Mouse (Mus musculus): Measurements from ENCODE around the gene Sctr. TPM values are rescaled to one million over a fixed set of nuclear protein-coding genes. Genes with fewer than 3 reads are reported as not detected.
A peak's percentile ranks its signal among the peaks of the same experiment; 100 is the strongest.

Sctr gene
- total RNA-seq, 2 experiments from 2014 or later, result not detected

DNA sequence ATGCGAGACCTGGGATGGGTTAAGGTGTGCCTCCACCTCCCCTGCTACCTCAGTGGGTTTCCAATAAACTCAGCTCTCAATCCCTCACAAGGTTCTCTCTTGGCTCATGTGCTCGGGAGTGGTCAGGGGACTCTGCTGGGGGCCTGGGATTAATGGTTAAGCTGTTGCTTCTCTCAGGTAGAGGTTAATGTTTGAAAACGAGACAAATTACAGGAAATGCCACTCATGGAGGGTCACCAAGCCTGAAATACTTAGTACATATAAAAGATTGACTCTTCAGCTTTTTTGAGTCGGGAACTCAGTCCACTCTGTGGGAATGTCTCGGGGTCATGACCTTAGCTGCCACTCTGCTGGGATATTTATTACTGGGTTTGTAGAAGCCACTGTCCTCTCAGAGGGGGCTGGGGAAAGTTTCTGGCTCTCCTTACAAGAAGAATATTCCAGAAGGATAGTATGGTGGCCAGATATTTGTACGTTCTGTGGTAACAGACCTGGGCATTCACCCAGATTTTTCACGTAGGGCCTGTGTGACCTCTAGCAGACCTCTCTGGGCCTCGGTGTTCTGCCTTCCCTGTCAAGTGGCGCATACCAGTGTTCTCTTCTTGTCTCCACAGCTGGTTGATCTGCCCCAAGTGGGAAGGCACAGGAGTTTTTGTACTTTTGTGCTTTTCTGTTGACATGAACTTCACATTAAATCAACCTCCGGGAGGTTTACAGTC, 17.8 kb downstream of the Sctr start:
- ATAC-seq (replicated peaks; ENCODE audit: low FRiP score, low TSS enrichment, poor library complexity, severe bottlenecking), result no peak

GRCm38 (mm10) chr1:120025050-120025439, 18.4 kb downstream of the Sctr start:
- ATAC-seq (replicated peaks; ENCODE audit: low FRiP score, low TSS enrichment, poor library complexity, severe bottlenecking), result no peak

- no peak for ATAC-seq (replicated peaks; ENCODE audit: low FRiP score, low TSS enrichment, poor library complexity, severe bottlenecking)
These were observed 21.0 kb downstream of the Sctr start for GRCm38 (mm10) chr1:120027693-120028092.

DNA sequence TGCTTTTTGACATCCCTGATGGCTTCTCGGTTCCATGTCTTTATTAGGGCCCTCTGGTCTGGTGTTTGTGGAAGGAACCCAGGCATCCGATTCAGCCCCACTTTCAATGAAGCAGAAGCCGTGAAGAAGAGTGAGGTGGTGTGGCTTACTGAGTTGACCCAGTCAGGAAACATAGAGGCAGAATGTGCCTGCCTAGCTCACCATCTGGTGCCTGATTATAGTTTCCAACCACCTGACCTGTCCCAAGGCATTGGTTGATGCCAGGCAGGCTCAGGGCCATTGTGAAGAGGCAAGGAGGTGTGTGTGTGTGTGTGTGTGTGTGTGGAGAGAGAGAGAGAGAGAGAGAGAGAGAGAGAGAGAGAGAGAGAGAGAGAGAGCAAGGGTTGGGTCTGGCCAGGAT, 23.8 kb downstream of the Sctr start:
- no peak for ATAC-seq (replicated peaks; ENCODE audit: low FRiP score, low TSS enrichment, poor library complexity, severe bottlenecking)

- peak; percentile 94 for ATAC-seq (replicated peaks; ENCODE audit: low FRiP score, low TSS enrichment, poor library complexity, severe bottlenecking)
These were observed 26.2 kb downstream of the Sctr start for GRCm38 (mm10) chr1:120032804-120033468.

- no peak for ATAC-seq (replicated peaks; ENCODE audit: low FRiP score, low TSS enrichment, poor library complexity, severe bottlenecking)
These were observed 26.8 kb downstream of the Sctr start for GRCm38 (mm10) chr1:120033469-120033854.

DNA sequence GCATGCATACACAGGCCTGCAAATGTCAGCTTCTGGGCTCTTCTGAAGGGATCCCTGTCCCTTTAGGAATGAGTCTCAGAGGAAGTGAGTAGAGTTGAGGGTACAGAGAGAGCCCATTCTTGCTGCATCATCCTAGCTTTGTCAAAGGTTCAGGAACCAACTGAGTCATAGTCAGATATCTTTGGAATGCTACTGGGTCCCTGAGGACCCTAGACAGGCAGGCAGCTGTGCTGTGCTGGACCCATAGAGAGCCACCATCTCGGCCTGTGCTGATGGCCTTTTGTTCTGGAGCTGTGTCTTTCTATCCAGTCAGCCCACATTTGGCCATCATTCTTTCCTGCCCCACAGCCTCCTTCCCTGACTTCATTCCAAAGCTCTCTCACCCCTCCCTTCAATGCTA, 28.1 kb downstream of the Sctr start:
- ATAC-seq (replicated peaks; ENCODE audit: low FRiP score, low TSS enrichment, poor library complexity, severe bottlenecking), result no peak

DNA sequence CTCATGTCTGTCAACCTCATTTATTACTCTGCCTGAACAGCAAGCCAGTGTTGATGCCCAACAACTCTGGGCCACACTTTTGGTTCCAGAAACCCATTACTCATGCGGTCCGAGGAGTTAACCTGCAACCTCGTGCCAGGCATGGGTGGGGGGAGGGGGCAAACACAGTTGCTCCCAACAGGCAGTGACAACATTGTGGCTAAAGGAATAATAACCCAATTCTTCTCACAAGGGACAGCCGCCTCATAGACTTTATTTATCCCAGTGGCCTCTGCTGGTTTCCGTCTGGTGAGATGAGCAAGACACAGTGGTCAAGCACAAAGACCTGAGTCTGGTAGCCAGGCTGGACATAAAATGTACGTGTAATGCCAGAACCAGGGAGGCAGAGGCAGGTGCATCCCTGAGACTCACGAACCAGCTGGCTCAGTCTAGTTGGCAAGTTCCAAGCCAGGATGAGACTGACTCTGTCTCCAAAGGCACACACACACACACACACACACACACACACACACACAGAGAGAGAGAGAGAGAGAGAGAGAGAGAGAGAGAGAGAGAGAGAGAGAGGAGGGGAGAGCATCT, 28.9 kb downstream of the Sctr start:
- no peak for ATAC-seq (replicated peaks; ENCODE audit: low FRiP score, low TSS enrichment, poor library complexity, severe bottlenecking)

GRCm38 (mm10) chr1:120037021-120037683, 30.5 kb downstream of the Sctr start:
- ATAC-seq (replicated peaks; ENCODE audit: low FRiP score, low TSS enrichment, poor library complexity, severe bottlenecking), result no peak

GRCm38 (mm10) chr1:120038594-120038993, 31.9 kb downstream of the Sctr start:
- ATAC-seq (replicated peaks; ENCODE audit: low FRiP score, low TSS enrichment, poor library complexity, severe bottlenecking), result no peak

DNA sequence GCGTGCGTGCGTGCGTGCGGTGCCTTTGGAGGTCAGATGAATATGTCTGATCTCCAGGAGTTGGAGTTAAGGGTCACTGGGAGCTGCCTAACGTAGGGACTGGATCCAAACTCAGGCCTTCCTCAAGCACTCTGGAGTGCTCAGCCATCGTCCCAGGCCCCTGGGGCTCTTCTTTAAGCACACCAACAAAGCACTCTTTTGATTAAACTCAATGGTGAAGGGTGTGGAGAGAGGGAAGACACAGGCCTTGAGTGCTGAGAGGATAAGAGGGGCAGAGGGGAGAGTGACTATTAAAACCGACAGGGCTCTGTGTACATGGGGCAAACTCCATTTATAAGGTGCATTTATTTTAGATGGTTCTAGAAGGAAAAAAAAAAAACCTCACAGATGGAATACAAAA, 35.7 kb downstream of the Sctr start:
- ATAC-seq (replicated peaks; ENCODE audit: low FRiP score, low TSS enrichment, poor library complexity, severe bottlenecking), result no peak

DNA sequence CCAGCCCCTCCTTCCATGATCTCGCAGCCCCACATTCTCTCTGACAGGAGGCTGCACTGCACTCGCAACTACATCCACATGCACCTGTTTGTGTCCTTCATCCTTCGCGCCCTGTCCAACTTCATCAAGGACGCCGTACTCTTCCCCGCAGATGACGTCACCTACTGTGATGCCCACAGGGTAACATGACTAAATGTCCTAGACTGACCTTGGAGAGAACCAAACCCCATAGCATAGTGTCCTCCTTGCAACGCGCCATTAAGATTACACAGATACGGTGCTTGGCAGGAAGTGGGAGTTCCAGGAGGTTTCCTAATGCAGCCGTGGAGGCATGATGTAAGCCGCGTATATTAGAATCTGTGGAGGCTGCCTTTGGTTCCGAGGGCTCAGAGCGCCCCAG, 37.9 kb downstream of the Sctr start:
- ATAC-seq (replicated peaks; ENCODE audit: low FRiP score, low TSS enrichment, poor library complexity, severe bottlenecking), result no peak

DNA sequence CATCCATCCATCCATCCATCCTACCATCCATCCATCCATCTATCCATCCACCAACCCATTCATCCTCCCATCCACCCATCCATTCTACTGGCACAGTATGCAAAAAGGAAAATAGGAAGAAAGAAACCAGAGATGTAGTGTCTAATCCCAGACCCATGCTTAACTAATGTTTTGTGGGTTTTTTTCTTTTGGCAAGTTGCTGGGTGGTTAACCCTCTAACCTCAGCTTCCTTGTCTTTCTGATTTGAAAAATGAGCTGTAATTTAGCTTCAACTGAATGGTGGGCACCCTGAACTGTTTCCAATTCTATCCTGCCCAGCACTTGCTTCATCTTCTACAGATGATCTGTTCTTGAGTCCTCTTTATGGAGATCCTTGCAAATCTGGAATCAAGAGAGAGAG, 40.6 kb downstream of the Sctr start:
- no peak for ATAC-seq (replicated peaks; ENCODE audit: low FRiP score, low TSS enrichment, poor library complexity, severe bottlenecking)

GRCm38 (mm10) chr1:120051070-120051469, 44.4 kb downstream of the Sctr start:
- no peak for ATAC-seq (replicated peaks; ENCODE audit: low FRiP score, low TSS enrichment, poor library complexity, severe bottlenecking)

GRCm38 (mm10) chr1:120054997-120055396, 48.3 kb downstream of the Sctr start:
- no peak for ATAC-seq (replicated peaks; ENCODE audit: low FRiP score, low TSS enrichment, poor library complexity, severe bottlenecking)

DNA sequence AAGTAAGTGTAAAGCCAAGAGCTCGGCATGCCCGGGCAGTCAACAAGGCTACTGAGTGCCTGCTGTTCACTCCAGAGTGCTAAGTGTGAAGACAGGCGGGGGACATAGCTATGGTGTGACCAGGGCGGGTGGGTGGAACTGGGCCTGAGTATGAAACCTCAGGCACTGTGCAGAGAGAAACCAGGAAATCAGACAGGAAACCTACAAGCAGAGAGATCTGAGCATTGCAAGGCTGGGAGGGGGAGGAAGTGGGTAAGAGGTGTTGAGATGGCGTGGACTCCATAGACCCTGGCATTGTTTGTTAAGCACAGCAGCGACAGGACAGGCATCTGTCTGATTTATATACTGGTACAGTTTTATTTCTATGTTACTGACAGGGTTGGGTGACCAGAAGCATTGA, 48.8 kb downstream of the Sctr start:
- ATAC-seq (replicated peaks; ENCODE audit: low FRiP score, low TSS enrichment, poor library complexity, severe bottlenecking), result peak; percentile 43; the same call in 1 of the 2 replicates

- ATAC-seq (replicated peaks; ENCODE audit: low FRiP score, low TSS enrichment, poor library complexity, severe bottlenecking), result no peak
These were observed 49.5 kb downstream of the Sctr start for GRCm38 (mm10) chr1:120056236-120056635.

- no peak for ATAC-seq (replicated peaks; ENCODE audit: low FRiP score, low TSS enrichment, poor library complexity, severe bottlenecking)
These were observed 50.4 kb downstream of the Sctr start for GRCm38 (mm10) chr1:120057044-120057443.

- ATAC-seq (replicated peaks; ENCODE audit: low FRiP score, low TSS enrichment, poor library complexity, severe bottlenecking), result no peak
These were observed 51.2 kb downstream of the Sctr start for GRCm38 (mm10) chr1:120057674-120058430.

- ATAC-seq (replicated peaks; ENCODE audit: low FRiP score, low TSS enrichment, poor library complexity, severe bottlenecking), result no peak
These were observed 54.0 kb downstream of the Sctr start for GRCm38 (mm10) chr1:120060687-120061086.

Data from megakaryocyte-erythroid progenitor cell, adult 5-6 weeks (primary cell).